Mouse (Mus musculus): ENCODE data around the gene Acads. TPM values are rescaled to one million over a fixed set of nuclear protein-coding genes. Genes with fewer than 3 reads are reported as not detected.
"Not testable (repeated sequence)": the region's sequence is repeated elsewhere in the genome, so short reads cannot be mapped to it uniquely, and the experiment has no call there.

The Acads gene
- polyA plus RNA-seq (2014; fragmentation: Nextera tagmentation; extraction: Ambion mirVana): 43.8 and 46.9 TPM in 2 replicates

- no peaks in the 10 kb centered on the region for H3K9me3 ChIP-seq (ENCODE audit: low read depth, low read length)
- H3K27ac ChIP-seq (ENCODE audit: low read depth): peak within 1 kb of the TSS; percentile 65; the same call in 1 of the 2 replicates
- DNase-seq: peak; percentile 90
- no peaks in the 10 kb centered on the region for H3K27me3 ChIP-seq (ENCODE audit: insufficient read depth, low read length)
- H3K9ac ChIP-seq: peak within 1 kb of the TSS; percentile 85
- H3K4me1 ChIP-seq (ENCODE audit: insufficient read depth): peaks cover 2% of the 10 kb centered on the region; the same call in 1 of the 2 replicates
- peak within 1 kb of the TSS; percentile 78 for H3K4me2 ChIP-seq
- H3K36me3 ChIP-seq (ENCODE audit: insufficient read depth): peaks cover 22% of the 10 kb centered on the region
- no peak for TF ChIP-seq CTCF (IDR thresholded peaks at IDR 0.05; ENCODE audit: low read depth)
- under 1% methylated on average over 39 of the region's 39 CpGs for WGBS
- ATAC-seq (ENCODE audit: insufficient read depth): peak; percentile 92
- H3K4me3 ChIP-seq (ENCODE audit: low read depth, low read length): peak within 1 kb of the TSS; percentile 86
These were observed at the start of gene Acads for GRCm38 (mm10) chr5:115118961-115119570. TSS of gene Acads (minus strand) at chr5:115119346.

- TF ChIP-seq CTCF (IDR thresholded peaks at IDR 0.05; ENCODE audit: low read depth): no peak
- Histone ChIP-seq H3K4me2 (no peak overlapping the region), H3K9ac (no peak overlapping the region), H3K36me3 (ENCODE audit: insufficient read depth) (no peaks in the 10 kb centered on the region), H3K27me3 (ENCODE audit: insufficient read depth, low read length) (no peaks in the 10 kb centered on the region), H3K4me3 (ENCODE audit: low read depth, low read length) (no peak overlapping the region), H3K9me3 (ENCODE audit: low read depth, low read length) (no peaks in the 10 kb centered on the region), H3K27ac (ENCODE audit: low read depth) (peak overlapping the region; percentile 74), H3K4me1 (ENCODE audit: insufficient read depth) (peaks cover 15% of the 10 kb centered on the region)
- WGBS: 59% methylated on average over 6 of the region's 6 CpGs
- DNase-seq (peak; percentile 57), ATAC-seq (ENCODE audit: insufficient read depth) (peak; percentile 32; the same call in 1 of the 2 replicates)
These were observed 48.2 kb upstream of the Acads start for GRCm38 (mm10) chr5:115167396-115167795.

DNA sequence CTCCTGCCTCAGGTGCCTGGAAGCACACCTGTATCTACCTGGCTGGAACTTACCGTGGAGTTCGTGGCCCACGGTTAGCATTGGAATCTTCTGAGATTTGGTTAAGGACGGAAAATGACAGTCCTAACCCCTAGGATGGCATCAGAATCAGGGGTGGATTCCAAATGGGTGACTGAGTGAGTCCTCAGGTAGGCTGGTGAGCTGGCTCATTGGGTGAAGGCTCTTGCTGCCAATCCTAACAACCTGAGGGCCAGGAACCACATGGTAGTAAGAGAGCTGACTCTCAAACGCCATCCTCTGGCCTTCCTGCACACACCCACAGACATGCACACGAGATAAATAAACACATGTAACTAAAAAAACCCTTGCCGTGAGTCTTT lies 47.7 kb upstream of the Acads start:
- no peak for ATAC-seq (ENCODE audit: insufficient read depth)
- 78% methylated on average over 7 of the region's 7 CpGs for WGBS
- H3K9ac ChIP-seq: no peak overlapping the region

DNA sequence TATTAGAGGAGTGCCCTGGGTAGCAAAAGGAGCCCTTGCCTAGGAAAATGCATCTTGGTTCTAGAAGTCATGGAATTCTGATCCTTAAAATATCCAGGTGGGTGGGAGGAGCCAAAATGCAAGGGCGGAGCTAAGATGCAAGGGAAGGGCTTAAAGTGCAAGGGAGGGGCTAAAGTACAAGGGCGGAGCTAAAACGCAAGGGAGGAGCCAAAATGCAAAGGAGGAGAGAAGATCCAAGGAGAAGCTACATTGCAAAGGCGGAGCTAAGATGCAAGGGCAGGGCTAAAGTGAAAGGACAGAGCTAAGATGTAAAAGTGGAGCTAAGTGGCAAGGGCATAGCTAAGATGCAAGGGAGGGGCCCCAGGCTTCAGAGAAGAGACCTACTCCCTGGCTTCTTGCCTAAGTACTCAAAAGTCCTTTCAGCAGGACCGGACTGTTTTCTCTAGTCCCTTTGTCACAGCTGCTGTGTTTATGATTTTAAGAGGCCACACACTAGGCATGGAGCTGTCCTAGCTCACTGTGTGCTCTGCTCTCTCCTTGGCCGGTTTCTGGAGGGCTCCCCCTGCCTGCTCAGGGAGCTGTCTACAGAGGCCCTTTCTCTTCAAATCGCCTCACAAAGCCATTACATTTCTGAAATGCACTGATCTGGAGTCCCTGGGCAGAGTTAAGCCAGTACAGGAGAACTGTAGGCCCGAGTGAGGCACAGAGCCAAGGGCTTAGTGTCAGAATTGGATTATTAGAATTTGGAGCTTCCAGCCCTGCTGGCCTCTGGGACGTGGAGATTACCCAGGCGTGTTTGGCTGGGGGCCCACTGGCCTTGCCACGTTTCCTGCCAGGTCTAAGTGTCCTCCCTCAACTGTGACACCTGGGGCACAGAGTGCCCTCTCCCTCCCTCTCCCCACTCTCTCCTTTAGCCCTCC lies 47.0 kb upstream of the Acads start:
- no peaks in the 10 kb centered on the region for H3K27me3 ChIP-seq (ENCODE audit: insufficient read depth, low read length)
- no peak; the same call in 1 of the 2 replicates for TF ChIP-seq CTCF (IDR thresholded peaks at IDR 0.05; ENCODE audit: low read depth)
- H3K9me3 ChIP-seq (ENCODE audit: low read depth, low read length): no peaks in the 10 kb centered on the region
- H3K4me3 ChIP-seq (ENCODE audit: low read depth, low read length): no peak overlapping the region
- H3K36me3 ChIP-seq (ENCODE audit: insufficient read depth): no peaks in the 10 kb centered on the region
- DNase-seq (peak; percentile 66), ATAC-seq (ENCODE audit: insufficient read depth) (peak; percentile 54)
- peaks cover 18% of the 10 kb centered on the region for H3K4me1 ChIP-seq (ENCODE audit: insufficient read depth)
- no peak overlapping the region for H3K4me2 ChIP-seq
- 34% methylated on average over 11 of the region's 11 CpGs for WGBS
- H3K9ac ChIP-seq: no peak overlapping the region
- peak overlapping the region; percentile 74 for H3K27ac ChIP-seq (ENCODE audit: low read depth)

More for the DNA sequence above, 47.7 kb upstream of the Acads start:
- no peak overlapping the region for H3K4me2 ChIP-seq
- peaks cover 15% of the 10 kb centered on the region for H3K4me1 ChIP-seq (ENCODE audit: insufficient read depth)
- peak overlapping the region; percentile 74 for H3K27ac ChIP-seq (ENCODE audit: low read depth)
- no peaks in the 10 kb centered on the region for H3K9me3 ChIP-seq (ENCODE audit: low read depth, low read length)
- DNase-seq: no peak
- H3K36me3 ChIP-seq (ENCODE audit: insufficient read depth): no peaks in the 10 kb centered on the region
- H3K4me3 ChIP-seq (ENCODE audit: low read depth, low read length): no peak overlapping the region
- TF ChIP-seq CTCF (IDR thresholded peaks at IDR 0.05; ENCODE audit: low read depth): no peak
- no peaks in the 10 kb centered on the region for H3K27me3 ChIP-seq (ENCODE audit: insufficient read depth, low read length)

DNA sequence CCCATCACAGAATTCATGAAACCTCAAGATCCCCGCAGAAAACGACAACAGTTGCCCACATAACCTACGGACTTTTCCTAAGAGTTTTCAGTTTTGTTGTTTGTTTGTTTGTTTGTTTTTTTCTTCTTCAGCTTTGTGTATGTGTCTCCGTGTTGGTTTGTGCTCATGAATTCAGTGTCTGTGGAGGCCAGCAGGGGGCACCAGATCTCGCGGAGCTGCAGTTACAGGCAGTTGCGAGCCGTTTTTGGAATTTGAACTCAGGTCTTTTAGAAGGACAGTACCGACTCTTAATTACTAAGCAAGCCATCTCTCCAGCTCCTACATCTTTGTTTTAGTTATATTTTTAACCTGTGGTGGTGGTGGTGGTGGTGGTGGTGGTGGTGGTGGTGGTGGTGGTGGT lies 46.2 kb upstream of the Acads start:
- TF ChIP-seq CTCF (IDR thresholded peaks at IDR 0.05; ENCODE audit: low read depth): peak; percentile 52
- ATAC-seq (ENCODE audit: insufficient read depth) (no peak), DNase-seq (no peak)
- H3K9me3 ChIP-seq (ENCODE audit: low read depth, low read length): no peaks in the 10 kb centered on the region
- H3K4me3 ChIP-seq (ENCODE audit: low read depth, low read length): no peak overlapping the region
- H3K27ac ChIP-seq (ENCODE audit: low read depth): no peak overlapping the region
- no peaks in the 10 kb centered on the region for H3K36me3 ChIP-seq (ENCODE audit: insufficient read depth)
- H3K4me1 ChIP-seq (ENCODE audit: insufficient read depth): peaks cover 18% of the 10 kb centered on the region
- H3K27me3 ChIP-seq (ENCODE audit: insufficient read depth, low read length): no peaks in the 10 kb centered on the region
- no peak overlapping the region for H3K9ac ChIP-seq
- H3K4me2 ChIP-seq: no peak overlapping the region
- 60% methylated on average over 9 of the region's 9 CpGs for WGBS

GRCm38 (mm10) chr5:115164446-115164845 lies 45.3 kb upstream of the Acads start:
- H3K36me3 ChIP-seq (ENCODE audit: insufficient read depth); ATAC-seq (ENCODE audit: insufficient read depth); DNase-seq; H3K9me3 ChIP-seq (ENCODE audit: low read depth, low read length); H3K27me3 ChIP-seq (ENCODE audit: insufficient read depth, low read length); H3K4me3 ChIP-seq (ENCODE audit: low read depth, low read length); H3K4me2 ChIP-seq; H3K27ac ChIP-seq (ENCODE audit: low read depth); H3K9ac ChIP-seq: not testable (repeated sequence)
- WGBS: 71% methylated on average over 4 of the region's 4 CpGs
- H3K4me1 ChIP-seq (ENCODE audit: insufficient read depth): peaks cover 18% of the 10 kb centered on the region

DNA sequence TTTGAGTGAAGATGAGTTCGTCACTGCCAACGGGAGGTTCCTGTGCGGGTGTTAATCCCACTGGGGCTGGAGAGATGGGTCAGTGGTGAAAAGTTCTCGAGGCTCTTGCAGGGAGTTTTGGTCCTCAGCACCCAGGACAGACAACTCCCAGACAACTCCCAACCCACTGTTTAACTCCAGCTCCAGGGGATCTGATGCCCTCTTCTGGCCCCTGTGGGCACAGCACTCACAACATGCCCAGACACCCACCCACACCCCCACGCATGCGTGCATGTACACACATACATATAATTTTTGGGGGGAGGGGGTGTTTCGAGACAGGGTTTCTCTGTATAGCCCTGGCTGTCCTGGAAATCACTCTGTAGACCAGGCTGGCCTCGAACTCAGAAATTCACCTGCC lies 44.4 kb upstream of the Acads start:
- WGBS: 29% methylated on average over 8 of the region's 8 CpGs
- Histone ChIP-seq H3K27me3 (ENCODE audit: insufficient read depth, low read length) (no peaks in the 10 kb centered on the region), H3K36me3 (ENCODE audit: insufficient read depth) (no peaks in the 10 kb centered on the region), H3K4me3 (ENCODE audit: low read depth, low read length) (no peak overlapping the region), H3K4me2 (peak overlapping the region; percentile 38), H3K4me1 (ENCODE audit: insufficient read depth) (peaks cover 13% of the 10 kb centered on the region; the same call in 1 of the 2 replicates), H3K9ac (no peak overlapping the region), H3K9me3 (ENCODE audit: low read depth, low read length) (no peaks in the 10 kb centered on the region), H3K27ac (ENCODE audit: low read depth) (no peak overlapping the region)
- DNase-seq (peak; percentile 71), ATAC-seq (ENCODE audit: insufficient read depth) (no peak)
- TF ChIP-seq CTCF (IDR thresholded peaks at IDR 0.05; ENCODE audit: low read depth): peak; percentile 56

- peaks cover 14% of the 10 kb centered on the region for H3K4me1 ChIP-seq (ENCODE audit: insufficient read depth)
- H3K4me2 ChIP-seq; H3K27me3 ChIP-seq (ENCODE audit: insufficient read depth, low read length); DNase-seq; ATAC-seq (ENCODE audit: insufficient read depth); H3K9ac ChIP-seq; H3K36me3 ChIP-seq (ENCODE audit: insufficient read depth); H3K4me3 ChIP-seq (ENCODE audit: low read depth, low read length); H3K27ac ChIP-seq (ENCODE audit: low read depth); H3K9me3 ChIP-seq (ENCODE audit: low read depth, low read length): not testable (repeated sequence)
- WGBS: 100% methylated on average over 1 of the region's 1 CpGs
These were observed 42.8 kb upstream of the Acads start for GRCm38 (mm10) chr5:115161940-115162279.
